Mouse (Mus musculus): ENCODE data around the gene Stk40. TPM values are rescaled to one million over a fixed set of nuclear protein-coding genes. Genes with fewer than 3 reads are reported as not detected.
A peak's percentile ranks its signal among the peaks of the same experiment; 100 is the strongest.

The Stk40 gene
- polyA plus RNA-seq, 1 experiment = 99.5 TPM

- Histone ChIP-seq H3K9me3 (no peaks in the 10 kb centered on the region), H3K4me3 (replicated peaks) (no peak overlapping the region), H3K36me3 (replicated peaks; ENCODE audit: low read length) (peaks cover 88% of the 10 kb centered on the region), H3K27me3 (replicated peaks) (no peaks in the 10 kb centered on the region), H3K4me1 (peaks cover 74% of the 10 kb centered on the region)
- TF ChIP-seq GATA1 (IDR thresholded peaks at IDR 0.05; ENCODE audit: borderline replicate concordance, low read length) (no peak), FLI1 (IDR thresholded peaks at IDR 0.05; ENCODE audit: low read length) (no peak)
Measured at GRCm38 (mm10) chr4:126119051-126119450, 15.3 kb downstream of the Stk40 start.

DNA sequence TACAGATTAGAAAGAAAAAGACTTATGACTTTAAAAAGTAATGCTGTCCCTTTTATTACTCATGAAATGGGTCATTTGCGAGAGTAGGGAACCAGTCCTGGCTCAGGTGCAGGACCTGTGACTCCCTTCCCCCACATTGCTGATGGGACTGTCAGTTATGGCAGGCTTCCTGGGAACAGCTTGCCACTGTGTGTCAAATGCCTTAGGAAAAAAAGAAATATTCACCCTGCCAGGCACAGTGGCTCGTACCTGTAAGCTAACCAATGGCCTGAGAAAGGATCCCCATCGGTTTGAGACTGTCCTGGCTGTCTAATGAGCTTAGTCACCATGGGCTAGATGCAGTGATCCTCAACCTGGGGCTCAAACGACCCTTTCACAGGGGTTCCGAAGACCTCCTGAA is 16.3 kb downstream of the Stk40 start:
- no peak overlapping the region for H3K4me3 ChIP-seq (replicated peaks)
- no peaks in the 10 kb centered on the region for H3K9me3 ChIP-seq
- peaks cover 64% of the 10 kb centered on the region for H3K4me1 ChIP-seq
- peaks cover 89% of the 10 kb centered on the region for H3K36me3 ChIP-seq (replicated peaks; ENCODE audit: low read length)
- no peak for TF ChIP-seq GATA1 (IDR thresholded peaks at IDR 0.05; ENCODE audit: borderline replicate concordance, low read length)
- no peak for TF ChIP-seq FLI1 (IDR thresholded peaks at IDR 0.05; ENCODE audit: low read length)
- H3K27me3 ChIP-seq (replicated peaks) = no peaks in the 10 kb centered on the region

- Histone ChIP-seq H3K4me1 (peaks cover 59% of the 10 kb centered on the region), H3K4me3 (replicated peaks) (no peak overlapping the region), H3K27me3 (replicated peaks) (no peaks in the 10 kb centered on the region), H3K36me3 (replicated peaks; ENCODE audit: low read length) (peaks cover 89% of the 10 kb centered on the region), H3K9me3 (no peaks in the 10 kb centered on the region)
- TF ChIP-seq GATA1 (IDR thresholded peaks at IDR 0.05; ENCODE audit: borderline replicate concordance, low read length) (no peak), FLI1 (IDR thresholded peaks at IDR 0.05; ENCODE audit: low read length) (no peak)
Measured at GRCm38 (mm10) chr4:126120506-126120905, 16.7 kb downstream of the Stk40 start.

- TF ChIP-seq GATA1 (IDR thresholded peaks at IDR 0.05; ENCODE audit: borderline replicate concordance, low read length) (no peak), FLI1 (IDR thresholded peaks at IDR 0.05; ENCODE audit: low read length) (no peak)
- H3K36me3 ChIP-seq (replicated peaks; ENCODE audit: low read length) = peaks cover 89% of the 10 kb centered on the region
- H3K27me3 ChIP-seq (replicated peaks) = no peaks in the 10 kb centered on the region
- H3K4me1 ChIP-seq = peaks cover 33% of the 10 kb centered on the region
- no peaks in the 10 kb centered on the region for H3K9me3 ChIP-seq
- no peak overlapping the region for H3K4me3 ChIP-seq (replicated peaks)
Measured at GRCm38 (mm10) chr4:126123309-126124040, 19.7 kb downstream of the Stk40 start.

DNA sequence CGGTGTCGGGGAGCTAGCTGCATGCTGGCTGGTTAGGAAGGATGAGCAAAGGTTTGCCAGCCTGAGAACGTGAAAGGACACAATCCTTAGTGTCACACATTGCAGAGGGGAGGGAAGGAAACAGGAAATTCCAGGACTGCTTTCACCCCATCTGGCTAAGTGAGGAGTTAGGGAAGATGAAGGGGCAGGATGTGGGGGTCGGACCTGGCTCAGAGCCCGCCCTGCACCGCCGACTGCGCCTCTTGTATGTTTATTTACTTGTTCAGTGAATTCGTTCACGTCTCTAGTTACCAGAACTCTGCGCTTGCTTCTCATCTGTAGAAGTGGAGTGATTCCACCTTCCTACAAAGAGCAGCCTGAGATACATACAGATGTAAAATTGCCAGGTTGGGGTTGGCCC is 26.7 kb downstream of the Stk40 start:
- no peaks in the 10 kb centered on the region for H3K27me3 ChIP-seq (replicated peaks)
- TF ChIP-seq FLI1 (IDR thresholded peaks at IDR 0.05; ENCODE audit: low read length) (no peak), GATA1 (IDR thresholded peaks at IDR 0.05; ENCODE audit: borderline replicate concordance, low read length) (no peak)
- no peaks in the 10 kb centered on the region for H3K9me3 ChIP-seq
- no peak overlapping the region for H3K4me3 ChIP-seq (replicated peaks)
- peaks cover 67% of the 10 kb centered on the region for H3K4me1 ChIP-seq
- H3K36me3 ChIP-seq (replicated peaks; ENCODE audit: low read length) = peaks cover 98% of the 10 kb centered on the region

DNA sequence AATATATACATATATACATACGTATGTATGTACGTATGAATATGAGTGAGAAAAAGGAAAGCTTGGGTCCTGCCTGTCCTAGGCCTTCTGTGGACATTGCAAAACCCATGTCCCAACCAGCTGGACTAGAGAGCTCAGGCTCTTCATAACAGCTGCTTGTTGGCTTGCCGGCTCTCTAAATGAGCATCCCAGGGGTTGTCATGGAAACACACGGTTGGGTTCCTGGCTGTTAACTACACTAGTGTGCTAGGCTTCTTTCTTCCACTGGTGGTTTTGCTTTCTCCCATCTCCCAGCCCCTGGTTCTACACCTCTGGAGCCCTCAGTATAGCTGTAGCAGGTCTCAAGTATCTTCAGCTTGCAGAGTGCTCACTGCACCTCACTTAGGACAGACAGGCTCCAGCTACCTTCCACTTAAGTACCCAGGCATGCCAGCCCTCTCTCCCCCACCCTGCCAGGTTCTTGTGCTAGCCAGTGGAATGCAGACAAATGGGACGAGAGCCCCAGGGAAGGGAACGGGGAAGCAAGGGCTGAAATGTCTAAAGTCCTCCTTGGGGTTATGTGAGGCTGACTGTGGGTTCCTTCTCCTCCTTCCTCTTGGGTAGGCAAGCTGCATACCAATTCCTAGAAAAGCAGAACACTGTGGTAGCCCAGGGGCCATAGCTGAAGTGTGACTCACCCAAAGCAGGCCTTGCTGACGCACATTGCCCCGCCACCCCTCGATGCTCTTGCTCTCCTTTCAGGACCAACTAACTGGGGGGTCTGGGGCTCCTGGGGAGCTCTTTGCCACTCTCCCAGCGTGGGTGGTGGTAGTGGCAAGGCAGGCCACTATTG is 27.7 kb downstream of the Stk40 start:
- peaks cover 66% of the 10 kb centered on the region for H3K4me1 ChIP-seq
- peak overlapping the region; percentile 62 for H3K4me3 ChIP-seq (replicated peaks)
- no peaks in the 10 kb centered on the region for H3K9me3 ChIP-seq
- peaks cover 98% of the 10 kb centered on the region for H3K36me3 ChIP-seq (replicated peaks; ENCODE audit: low read length)
- no peaks in the 10 kb centered on the region for H3K27me3 ChIP-seq (replicated peaks)
- TF ChIP-seq GATA1 (IDR thresholded peaks at IDR 0.05; ENCODE audit: borderline replicate concordance, low read length) = no peak

- Histone ChIP-seq H3K27me3 (replicated peaks) (no peaks in the 10 kb centered on the region), H3K9me3 (no peaks in the 10 kb centered on the region), H3K4me1 (peaks cover 75% of the 10 kb centered on the region), H3K36me3 (replicated peaks; ENCODE audit: low read length) (peaks cover 99% of the 10 kb centered on the region), H3K4me3 (replicated peaks) (no peak overlapping the region)
- no peak for TF ChIP-seq FLI1 (IDR thresholded peaks at IDR 0.05; ENCODE audit: low read length)
Measured at GRCm38 (mm10) chr4:126132636-126133264, 29.0 kb downstream of the Stk40 start.

- Histone ChIP-seq H3K9me3 (no peaks in the 10 kb centered on the region), H3K36me3 (replicated peaks; ENCODE audit: low read length) (peaks cover 99% of the 10 kb centered on the region), H3K4me1 (peaks cover 77% of the 10 kb centered on the region), H3K27me3 (replicated peaks) (no peaks in the 10 kb centered on the region), H3K4me3 (replicated peaks) (no peak overlapping the region)
- no peak for TF ChIP-seq GATA1 (IDR thresholded peaks at IDR 0.05; ENCODE audit: borderline replicate concordance, low read length)
- TF ChIP-seq FLI1 (IDR thresholded peaks at IDR 0.05; ENCODE audit: low read length) = no peak
Measured at GRCm38 (mm10) chr4:126134236-126134635, 30.5 kb downstream of the Stk40 start.

- Histone ChIP-seq H3K27me3 (replicated peaks) (no peaks in the 10 kb centered on the region), H3K9me3 (no peaks in the 10 kb centered on the region), H3K36me3 (replicated peaks; ENCODE audit: low read length) (peaks cover 99% of the 10 kb centered on the region), H3K4me1 (peaks cover 73% of the 10 kb centered on the region), H3K4me3 (replicated peaks) (no peak overlapping the region)
- TF ChIP-seq FLI1 (IDR thresholded peaks at IDR 0.05; ENCODE audit: low read length) = no peak
- TF ChIP-seq GATA1 (IDR thresholded peaks at IDR 0.05; ENCODE audit: borderline replicate concordance, low read length) = no peak
Measured at GRCm38 (mm10) chr4:126134639-126135038, 30.9 kb downstream of the Stk40 start.

- Histone ChIP-seq H3K4me1 (peaks cover 55% of the 10 kb centered on the region), H3K36me3 (replicated peaks; ENCODE audit: low read length) (peaks cover 99% of the 10 kb centered on the region), H3K4me3 (replicated peaks) (no peak overlapping the region), H3K27me3 (replicated peaks) (no peaks in the 10 kb centered on the region), H3K9me3 (no peaks in the 10 kb centered on the region)
- TF ChIP-seq FLI1 (IDR thresholded peaks at IDR 0.05; ENCODE audit: low read length) (no peak), GATA1 (IDR thresholded peaks at IDR 0.05; ENCODE audit: borderline replicate concordance, low read length) (no peak)
Measured at GRCm38 (mm10) chr4:126137773-126138172, 34.0 kb downstream of the Stk40 start.
